Mouse (Mus musculus) erythroblast, embryonic 14.5 days (primary cell): Measurements from ENCODE around the gene Nudcd3.

ENCODE experiments used
- GATA1 ChIP-seq: IDR thresholded peaks from 2 replicates; pipeline ENCODE4 v1.6.1; 2012; ENCODE audit warnings: low read length, inconsistent platforms, mixed read lengths
- TAL1 ChIP-seq: IDR thresholded peaks from 3 replicates; pipeline ENCODE4 v1.6.1; 2012; ENCODE audit warnings: low read length, inconsistent platforms, mixed read lengths

DNA sequence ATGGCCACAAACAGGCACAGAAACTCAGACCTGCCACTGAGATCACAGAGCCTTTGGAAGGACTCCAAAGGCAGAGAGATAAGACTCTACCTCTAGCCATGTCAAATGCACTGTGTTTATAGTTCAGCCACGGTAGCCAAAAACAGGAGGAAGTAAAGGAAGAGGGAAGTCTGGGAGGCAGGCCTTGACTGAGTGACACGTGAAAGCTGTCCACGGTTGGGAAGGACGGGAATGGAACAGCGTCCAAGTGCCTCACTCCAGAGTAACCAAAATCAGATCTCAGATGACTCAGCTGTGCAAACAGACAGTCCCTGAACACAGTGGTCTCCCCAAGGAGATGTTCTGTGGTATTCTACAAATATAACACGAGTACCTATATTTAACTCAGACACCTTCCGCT, 25.5 kb downstream of the Nudcd3 start:
- TF ChIP-seq GATA1 (no peak), TAL1 (no peak)
